Mouse (Mus musculus) brain, embryonic 14.5 days (tissue): ENCODE results near the gene Tenm4.

Experiments
- CTCF ChIP-seq: fragments of 200-500 bp; IDR thresholded peaks from 2 replicates; pipeline ENCODE4 v1.5.1; 2012; ENCODE audit warnings: inconsistent platforms, mild to moderate bottlenecking, moderate library complexity, borderline replicate concordance; ENCODE audit not compliant: insufficient read depth, insufficient read length; ENCODE audit errors: extremely low read depth
- POLR2A ChIP-seq: fragments of 200-500 bp; IDR thresholded peaks from 2 replicates; pipeline ENCODE4 v1.6.1; 2012; ENCODE audit warnings: mild to moderate bottlenecking, inconsistent platforms, borderline replicate concordance; ENCODE audit not compliant: poor library complexity, insufficient read depth, insufficient read length, severe bottlenecking; ENCODE audit errors: extremely low read depth

GRCm38 (mm10) chr7:96596402-96597195 is 425.6 kb downstream of the Tenm4 start:
- TF ChIP-seq CTCF (no peak), POLR2A (no peak)
